Mouse (Mus musculus): ENCODE results near the gene Abca1.

- no peak for TF ChIP-seq POLR2A (IDR thresholded peaks at IDR 0.05; ENCODE audit: extremely low read depth, insufficient read depth, low read length)
- TF ChIP-seq CTCF (IDR thresholded peaks at IDR 0.05; ENCODE audit: low read depth, low read length) = no peak
These were observed 70.1 kb downstream of the Abca1 start for GRCm38 (mm10) chr4:53089641-53090040.
